In genomic region chr8:105251954-105252353, GRCm38 (mm10) we compare ENCODE assay signal across 30 mouse cellular contexts. TPM values are rescaled to one million over a fixed set of nuclear protein-coding genes. Genes with fewer than 3 reads are reported as not detected.
DNase-seq lines count a peak whose midpoint lies in the region; ATAC-seq and TF ChIP-seq lines count a peak whose summit lies in the region.
"Had no signal": no experiment of that assay in that cellular context is flagged by ENCODE, and none has a peak within 500 bp of the region (broad histone marks: within the 10 kb centered on the region; RNA-seq: fewer than 3 reads in every experiment).

No protein-coding gene starts in this region.

- TF ChIP-seq POLR2A in lung, adult 2 months (IDR thresholded peaks at IDR 0.05; ENCODE audit: borderline replicate concordance, extremely low read depth, low read depth, low read length), result no peak
- TF ChIP-seq POLR2A in embryonic fibroblast, embryonic 13.5 days (IDR thresholded peaks at IDR 0.05; ENCODE audit: low read depth, low read length), result 0 out of 2 replicates have a peak, but pooled peaks have one; percentile 9

- peaks cover 12% of the 10 kb centered on the region for H3K4me1 ChIP-seq in lung, adult 2 months (ENCODE audit: control insufficient read depth, insufficient read depth, low read length)
- H3K4me1 ChIP-seq in embryonic fibroblast, embryonic 13.5 days (ENCODE audit: control insufficient read depth, insufficient read depth, low read length), result no peaks in the 10 kb centered on the region
- H3K4me1 ChIP-seq in hindbrain, embryonic 12.5 days, result peaks cover 16% of the 10 kb centered on the region

- peaks cover 24% of the 10 kb centered on the region for H3K27me3 ChIP-seq in hindbrain, embryonic 12.5 days
- H3K27me3 ChIP-seq: CH12.LX, Patski had no signal

- no peak for TF ChIP-seq CTCF in lung, adult 2 months (IDR thresholded peaks at IDR 0.05; ENCODE audit: insufficient read depth, low read length)
- TF ChIP-seq CTCF in embryonic fibroblast, embryonic 13.5 days (IDR thresholded peaks at IDR 0.05; ENCODE audit: borderline replicate concordance, insufficient read depth, low read length), result no peak

- peaks cover 49% of the 10 kb centered on the region for H3K36me3 ChIP-seq in hindbrain, embryonic 12.5 days

- no peak for ATAC-seq in hindbrain, embryonic 12.5 days (ENCODE audit: low FRiP score)
- ATAC-seq: activated CD4-positive, CD25-positive, alpha-beta regulatory T cell, adult 4 months; CD4-positive, CD25-positive, alpha-beta regulatory T cell, adult 4 months; forebrain, embryonic 13.5 days; forebrain, embryonic 15.5 days; Patski had no signal

- H3K4me2 ChIP-seq in hindbrain, embryonic 12.5 days (replicated peaks), result no peak overlapping the region
- H3K4me2 ChIP-seq: embryonic facial prominence, embryonic 13.5 days; embryonic facial prominence, embryonic 15.5 days; forebrain, embryonic 13.5 days; forebrain, embryonic 15.5 days had no signal

- no peak overlapping the region for H3K27ac ChIP-seq in embryonic fibroblast, embryonic 13.5 days (ENCODE audit: insufficient read depth, low read length)
- H3K27ac ChIP-seq in hindbrain, embryonic 12.5 days, result no peak overlapping the region
- H3K27ac ChIP-seq: embryonic facial prominence, embryonic 13.5 days; embryonic facial prominence, embryonic 15.5 days; forebrain, embryonic 13.5 days; forebrain, embryonic 15.5 days had no signal

- DNase-seq in heart, adult 11 months, result peak; percentile 90
- no peak for DNase-seq in heart, adult 18-20 months
- peak; percentile 33 for DNase-seq in lung, adult 2 months
- DNase-seq in lung, postnatal 10 days, result no peak
- peak; percentile 66 for DNase-seq in lung, postnatal 25 days (ENCODE audit: low spot score)
- no peak for DNase-seq in kidney, adult 18-20 months
- DNase-seq: adrenal gland, adult 8-10 months; adrenal gland, postnatal 14 days; adrenal gland, postnatal 36 days; B cell, adult 2 months; cerebellum, adult 11 months; cerebellum, adult 18-20 months; cerebellum, adult 8-10 months; cerebellum, adult 9-11 months; cerebellum, postnatal 14 days; cerebellum, postnatal 36 days; embryo, embryonic 11 days had no signal

- H3K4me3 ChIP-seq in lung, adult 2 months (replicated peaks; ENCODE audit: extremely low read depth, low read depth, low read length), result no peak overlapping the region
- no peak overlapping the region for H3K4me3 ChIP-seq in embryonic fibroblast, embryonic 13.5 days (ENCODE audit: insufficient read depth, low read length)
- H3K4me3 ChIP-seq in hindbrain, embryonic 12.5 days, result no peak overlapping the region
- H3K4me3 ChIP-seq: embryonic facial prominence, embryonic 13.5 days; embryonic facial prominence, embryonic 15.5 days; forebrain, embryonic 13.5 days; forebrain, embryonic 15.5 days had no signal

- H3K9ac ChIP-seq in hindbrain, embryonic 12.5 days, result no peak overlapping the region
- H3K9ac ChIP-seq: embryonic facial prominence, embryonic 13.5 days; embryonic facial prominence, embryonic 15.5 days; forebrain, embryonic 13.5 days; forebrain, embryonic 15.5 days had no signal

- no peaks in the 10 kb centered on the region for H3K9me3 ChIP-seq in hindbrain, embryonic 12.5 days (replicated peaks)
- H3K9me3 ChIP-seq: embryonic facial prominence, embryonic 13.5 days; embryonic facial prominence, embryonic 15.5 days; forebrain, embryonic 13.5 days; forebrain, embryonic 15.5 days; G1E had no signal

- 69% methylated on average over 6 of the region's 6 CpGs for WGBS in lung, adult 2 months
- 90% methylated on average over 6 of the region's 6 CpGs for WGBS in hindbrain, embryonic 12.5 days

RNA-seq across cellular contexts. Expression of gene B3gnt9, which starts 3.0 kb away (rescaled TPM):
- total RNA-seq in heart, adult 18-20 months (2021), result 1 to 10 TPM; 3.3 TPM
- 35.5 and 39.2 TPM in 2 replicates for polyA plus RNA-seq in lung, adult 2 months (2012; rRNA removed)
- 25.8 and 33.2 TPM in 2 replicates for polyA plus RNA-seq in embryonic fibroblast, embryonic 13.5 days (2011; ENCODE audit: insufficient read length, low read depth, missing spikeins)
- polyA plus RNA-seq in hindbrain, embryonic 12.5 days (2016; fragmentation: Nextera tagmentation; extraction: Ambion mirVana), result 7.5 and 9.5 TPM in 2 replicates

RNA-seq across cellular contexts. Expression of gene Tradd, which starts 12.5 kb away (rescaled TPM):
- total RNA-seq in heart, adult 18-20 months (2021), result 1 to 10 TPM; 4.9 to 5.8 TPM
- 21.3 and 23.8 TPM in 2 replicates for polyA plus RNA-seq in lung, adult 2 months (2012; rRNA removed)
- polyA plus RNA-seq in embryonic fibroblast, embryonic 13.5 days (2011; ENCODE audit: insufficient read length, low read depth, missing spikeins), result 12.5 and 15.0 TPM in 2 replicates
- 17.2 and 17.5 TPM in 2 replicates for polyA plus RNA-seq in hindbrain, embryonic 12.5 days (2016; fragmentation: Nextera tagmentation; extraction: Ambion mirVana)

RNA-seq across cellular contexts. Expression of gene Fbxl8, which starts 12.5 kb away (rescaled TPM):
- 1 to 10 TPM; 2.9 to 3.0 TPM for total RNA-seq in heart, adult 18-20 months (2021)
- 15.5 and 16.8 TPM in 2 replicates for polyA plus RNA-seq in lung, adult 2 months (2012; rRNA removed)
- 3.9 and 4.3 TPM in 2 replicates for polyA plus RNA-seq in embryonic fibroblast, embryonic 13.5 days (2011; ENCODE audit: insufficient read length, low read depth, missing spikeins)
- polyA plus RNA-seq in hindbrain, embryonic 12.5 days (2016; fragmentation: Nextera tagmentation; extraction: Ambion mirVana), result 0.97 and 1.4 TPM in 2 replicates

RNA-seq across cellular contexts. Expression of gene Hsf4, which starts 17.6 kb away (rescaled TPM):
- total RNA-seq in heart, adult 18-20 months (2021), result 1 to 10 TPM; 4.6 to 4.7 TPM
- polyA plus RNA-seq in lung, adult 2 months (2012; rRNA removed), result 20.3 and 22.1 TPM in 2 replicates
- 1.2 and 1.7 TPM in 2 replicates for polyA plus RNA-seq in embryonic fibroblast, embryonic 13.5 days (2011; ENCODE audit: insufficient read length, low read depth, missing spikeins)
- polyA plus RNA-seq in hindbrain, embryonic 12.5 days (2016; fragmentation: Nextera tagmentation; extraction: Ambion mirVana), result 0.23 TPM in 1 of 2 replicates, not detected in the other
- total RNA-seq: common myeloid progenitor, adult 5-6 weeks had no signal
- polyA plus RNA-seq: forebrain, embryonic 11.5 days had no signal

RNA-seq across cellular contexts. Expression of gene Nol3, which starts 24.0 kb away (rescaled TPM):
- 10 to 100 TPM; 22.1 to 25.7 TPM for total RNA-seq in heart, adult 18-20 months (2021)
- polyA plus RNA-seq in lung, adult 2 months (2012; rRNA removed), result 10.7 and 11.8 TPM in 2 replicates
- 3.0 and 3.4 TPM in 2 replicates for polyA plus RNA-seq in embryonic fibroblast, embryonic 13.5 days (2011; ENCODE audit: insufficient read length, low read depth, missing spikeins)
- 2.7 and 4.0 TPM in 2 replicates for polyA plus RNA-seq in hindbrain, embryonic 12.5 days (2016; fragmentation: Nextera tagmentation; extraction: Ambion mirVana)
- polyA plus RNA-seq: activated CD4-positive, CD25-positive, alpha-beta regulatory T cell, adult 4 months had no signal

Comparison
In these comparisons a context has a peak if more than half of its experiments do, and no peak if none do; other contexts are left out.
1. DNase-seq: peak in heart, adult 11 months (single experiment), lung, adult 2 months (single experiment) and lung, postnatal 25 days (single experiment); none in heart, adult 18-20 months (0 of 2), lung, postnatal 10 days (single experiment) and kidney, adult 18-20 months (single experiment).